Mouse (Mus musculus) mouse embryonic stem cell (cell line): ENCODE data around the gene Tmtc1.

Source experiments
- in situ Hi-C, 2 experiments: fragments of 300-500 bp; cut with MboI; formaldehyde crosslinking; loops; 1 replicate in 1 of 2; 3 replicates in 1 of 2; pipeline ENCODE4 v1.14.3; 2019 to 2020; ENCODE audit warnings: low sequenced_read_pairs in 2 of 2, low pct_unique_long_range_greater_than_20kb in 1 of 2, mixed read lengths in 1 of 2; ENCODE audit not compliant: unreplicated experiment in 1 of 2

The Tmtc1 gene

DNA sequence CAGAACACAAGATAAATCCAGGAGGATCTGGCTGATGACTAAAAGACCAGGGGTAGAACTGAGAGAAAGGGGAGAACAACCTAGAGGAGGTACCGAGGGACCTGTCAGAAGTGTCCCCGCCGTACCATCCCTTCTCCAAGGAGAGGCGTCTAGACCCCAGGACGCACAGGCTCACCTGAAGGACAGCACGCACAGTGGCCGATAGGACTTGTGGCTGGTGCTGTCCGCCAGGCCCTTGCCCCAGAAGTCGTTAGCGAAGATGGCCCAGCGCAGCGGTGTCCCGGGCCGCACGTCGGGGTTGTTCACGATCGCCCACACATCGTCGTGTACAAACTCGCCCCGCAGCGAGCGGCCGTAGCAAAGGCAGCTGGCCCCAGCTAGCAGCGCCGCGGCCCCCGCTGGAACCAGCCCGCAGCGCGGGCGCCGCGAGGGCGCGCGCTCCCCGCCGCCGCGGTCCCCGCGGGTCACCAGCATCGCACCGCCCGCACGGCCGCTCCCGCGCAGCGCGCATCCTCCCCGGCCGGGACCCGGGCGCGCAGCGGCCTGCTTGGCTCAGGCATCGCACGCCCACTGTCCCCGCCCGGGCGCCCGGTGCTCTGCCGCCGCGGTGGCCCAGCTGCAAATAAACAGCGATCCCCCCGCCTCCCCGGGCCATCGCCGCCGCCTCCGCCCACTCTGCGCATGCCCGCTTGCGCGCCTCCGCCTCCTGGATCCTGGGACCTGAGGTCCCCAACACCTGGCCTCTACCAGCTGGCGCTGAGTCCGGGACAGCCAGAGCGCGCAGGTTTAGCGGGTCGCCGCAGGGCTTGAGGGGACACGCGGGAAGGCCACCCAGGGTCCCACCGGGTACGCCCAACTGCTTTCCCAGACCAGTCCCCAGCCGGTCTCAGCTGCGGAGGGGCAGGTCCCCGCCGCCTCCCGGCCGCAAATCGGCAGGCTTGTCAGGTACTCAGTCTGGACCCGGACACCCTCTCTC, at the start of gene Tmtc1:
Gene Tmtc1, minus strand, starts transcription at position 664 of the 976 bp plus-strand sequence.
- in situ Hi-C loops, result loop anchor here in 1 of 2 experiments (25.0 kb wide), 1 partner anchor 468 kb away; no protein-coding TSS in a partner anchor

DNA sequence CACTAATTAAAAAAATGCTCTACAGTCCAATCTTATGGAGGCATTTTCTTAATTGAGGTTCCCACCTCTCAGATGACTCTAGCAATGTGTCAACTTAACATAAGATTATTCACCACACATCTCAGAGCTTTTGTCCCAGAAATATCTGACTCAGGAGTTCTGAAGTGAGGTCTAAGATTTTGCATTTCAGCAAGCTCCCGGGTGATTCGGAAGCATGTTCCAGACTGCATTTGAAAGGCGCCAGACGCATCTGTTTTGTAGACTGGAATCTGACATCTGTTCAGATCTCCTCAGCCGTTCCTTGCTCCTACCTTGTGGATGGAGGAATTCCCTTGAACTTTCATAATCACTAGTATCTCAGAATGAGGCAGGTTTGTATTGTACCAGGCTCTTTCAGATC, 47.7 kb upstream of the Tmtc1 start:
- in situ Hi-C loops, result no loop called here

- in situ Hi-C loops, result no loop called here
Measured at GRCm38 (mm10) chr6:148486756-148487155, 42.6 kb upstream of the Tmtc1 start.

DNA sequence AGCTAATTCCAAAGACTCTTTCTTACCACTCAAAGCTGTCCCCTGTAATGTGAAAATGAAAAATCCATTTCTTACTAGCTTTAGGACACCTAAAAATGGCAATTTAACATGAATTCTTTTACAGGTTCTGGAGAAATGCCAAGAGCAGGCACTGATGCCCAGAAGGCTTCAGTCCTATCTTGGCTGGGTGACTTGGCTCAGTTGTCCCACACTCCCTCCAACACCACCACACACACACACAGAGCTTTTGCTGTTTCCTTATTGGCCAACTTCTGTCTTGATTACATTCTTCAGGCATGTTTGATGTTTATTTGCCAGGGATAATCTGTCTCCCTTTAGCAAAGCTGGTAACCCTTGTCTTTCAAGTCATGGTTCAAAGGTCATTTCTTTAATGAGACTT, 37.7 kb upstream of the Tmtc1 start:
- in situ Hi-C loops, result no loop called here

DNA sequence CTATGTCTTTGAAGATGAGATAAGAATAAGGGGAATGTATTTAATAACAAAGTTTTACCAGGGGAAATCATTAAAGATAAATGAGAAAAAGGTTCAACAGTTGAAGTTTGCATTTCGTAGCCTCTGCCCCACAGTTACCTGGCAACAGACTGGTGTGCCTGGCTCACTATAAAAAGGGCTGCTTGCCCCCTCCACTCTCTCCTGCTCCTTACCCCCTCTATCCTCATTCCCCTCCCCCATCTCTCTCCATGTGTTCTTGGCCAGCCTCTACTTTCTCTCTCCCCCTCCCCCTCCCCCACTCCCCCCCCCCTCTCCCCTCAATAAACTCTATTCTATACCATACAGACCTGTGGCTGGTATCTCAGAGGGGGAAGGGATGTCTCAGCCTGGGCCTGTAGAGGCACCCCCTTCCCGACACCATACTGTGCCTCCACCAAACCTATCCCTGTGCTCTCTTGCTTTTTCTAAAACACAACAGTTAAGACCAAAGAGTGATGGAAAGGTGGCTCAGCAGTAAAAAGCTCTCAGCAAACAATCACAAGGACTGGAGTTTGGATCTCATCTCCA, 35.6 kb upstream of the Tmtc1 start:
- in situ Hi-C loops, result no loop called here

- in situ Hi-C loops, result no loop called here
Measured at GRCm38 (mm10) chr6:148478350-148478749, 34.2 kb upstream of the Tmtc1 start.

- in situ Hi-C loops, result no loop called here
Measured at GRCm38 (mm10) chr6:148472289-148472688, 28.1 kb upstream of the Tmtc1 start.

GRCm38 (mm10) chr6:148467924-148468389, 23.8 kb upstream of the Tmtc1 start:
- in situ Hi-C loops, result no loop called here

DNA sequence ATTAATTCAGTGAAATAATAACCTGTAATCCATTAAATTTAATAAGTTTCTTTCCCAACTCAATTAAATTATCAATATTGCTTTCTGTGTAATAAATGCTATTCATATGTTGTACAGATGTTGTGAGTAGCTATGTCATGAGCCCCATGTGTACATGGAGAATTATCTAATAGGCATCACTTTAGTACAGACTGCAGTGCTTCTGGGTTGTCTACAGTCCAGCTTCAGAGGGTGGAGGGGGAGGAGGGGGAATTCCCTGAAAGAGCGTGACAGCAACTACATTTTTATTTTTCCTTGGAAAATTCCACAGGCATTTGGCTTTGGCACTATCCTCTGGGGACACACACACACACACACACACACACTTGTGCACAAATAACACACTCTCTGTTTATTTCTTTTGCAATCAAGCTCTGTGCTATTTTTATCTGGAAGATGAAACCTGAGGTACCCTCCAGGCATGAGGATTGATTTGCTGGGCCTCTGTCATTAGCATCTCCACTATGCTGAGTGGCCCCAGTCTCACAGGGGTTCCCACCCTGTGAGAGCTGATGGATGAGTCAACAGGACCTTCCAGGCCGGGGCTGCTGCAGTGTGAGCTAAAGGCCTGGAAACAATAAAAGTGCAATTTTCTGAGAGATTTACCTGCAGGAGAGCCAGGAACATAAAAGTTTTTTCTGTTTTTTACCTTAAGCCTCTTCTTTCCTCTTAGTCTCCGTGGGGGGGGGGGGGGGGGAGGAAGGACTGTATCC, 23.2 kb upstream of the Tmtc1 start:
- in situ Hi-C loops, result no loop called here

- in situ Hi-C loops, result no loop called here
Measured at GRCm38 (mm10) chr6:148459636-148460035, 15.4 kb upstream of the Tmtc1 start.

GRCm38 (mm10) chr6:148455470-148455869, 11.3 kb upstream of the Tmtc1 start:
- in situ Hi-C loops, result no loop called here

DNA sequence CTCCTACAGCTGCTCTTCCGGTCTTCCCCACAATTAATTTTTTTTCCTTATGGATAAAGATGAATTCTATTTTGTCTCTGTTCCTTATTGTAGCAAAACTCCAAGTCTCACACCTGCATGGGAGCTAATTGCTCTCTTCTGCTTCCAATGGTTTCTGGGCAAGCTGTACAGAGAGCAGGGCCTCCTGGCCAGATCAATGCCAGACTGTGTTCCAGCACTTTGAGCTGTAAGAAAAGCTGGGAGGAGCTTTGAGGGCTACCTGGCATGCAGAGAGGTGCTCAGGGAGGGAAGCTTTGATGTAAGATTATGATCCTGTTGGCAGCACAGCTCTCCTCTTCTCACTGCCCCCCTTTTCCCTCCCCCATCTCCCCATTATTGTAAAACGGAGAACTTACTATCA, 10.6 kb upstream of the Tmtc1 start:
- in situ Hi-C loops, result no loop called here

GRCm38 (mm10) chr6:148448151-148448550, 4.0 kb upstream of the Tmtc1 start:
- in situ Hi-C loops, result loop anchor here in 1 of 2 experiments (25.0 kb wide), 1 partner anchor 464 kb away; no protein-coding TSS in a partner anchor

DNA sequence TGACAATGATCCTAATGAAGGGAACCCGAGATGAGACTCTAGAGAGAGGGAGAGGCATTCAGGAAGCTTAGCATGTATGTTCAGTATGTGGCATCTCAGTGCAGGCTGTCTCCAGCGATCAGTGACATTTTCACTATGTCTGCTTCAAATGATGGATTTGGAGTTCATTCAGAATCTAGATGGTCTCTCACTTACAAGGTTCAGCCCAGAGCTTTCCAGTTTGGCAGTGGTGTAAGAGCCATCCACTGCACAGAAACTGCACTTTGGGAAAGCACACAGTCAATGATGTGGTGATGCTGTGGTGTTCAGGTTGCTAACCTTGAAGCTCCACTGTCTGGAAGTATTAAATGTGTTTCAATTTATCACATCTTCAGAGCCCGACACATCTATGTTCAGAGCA, 1.9 kb upstream of the Tmtc1 start:
- in situ Hi-C loops, result loop anchor here in 1 of 2 experiments (25.0 kb wide), 1 partner anchor 466 kb away; no protein-coding TSS in a partner anchor

DNA sequence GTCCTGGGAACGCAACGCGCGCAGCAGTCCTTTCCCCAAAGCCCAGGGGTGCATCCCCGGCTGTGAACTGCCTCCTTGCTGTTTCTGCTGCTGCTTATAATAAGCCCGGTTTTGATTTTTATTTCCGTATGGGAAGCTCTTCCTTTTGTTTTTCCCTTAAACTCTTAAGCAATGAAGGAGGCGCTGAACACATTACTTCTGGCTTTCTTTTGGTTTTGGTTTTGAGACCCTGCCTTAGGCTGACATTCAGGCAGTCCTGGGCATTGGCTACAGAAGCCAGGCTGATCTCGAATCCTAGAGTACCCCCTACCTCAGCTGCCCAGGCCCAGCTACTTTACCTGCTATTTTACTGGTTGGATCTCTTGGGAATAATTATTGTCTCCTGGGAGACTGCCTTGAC, 607 bp upstream of the Tmtc1 start:
- in situ Hi-C loops, result loop anchor here in 1 of 2 experiments (25.0 kb wide), 1 partner anchor 468 kb away; no protein-coding TSS in a partner anchor

DNA sequence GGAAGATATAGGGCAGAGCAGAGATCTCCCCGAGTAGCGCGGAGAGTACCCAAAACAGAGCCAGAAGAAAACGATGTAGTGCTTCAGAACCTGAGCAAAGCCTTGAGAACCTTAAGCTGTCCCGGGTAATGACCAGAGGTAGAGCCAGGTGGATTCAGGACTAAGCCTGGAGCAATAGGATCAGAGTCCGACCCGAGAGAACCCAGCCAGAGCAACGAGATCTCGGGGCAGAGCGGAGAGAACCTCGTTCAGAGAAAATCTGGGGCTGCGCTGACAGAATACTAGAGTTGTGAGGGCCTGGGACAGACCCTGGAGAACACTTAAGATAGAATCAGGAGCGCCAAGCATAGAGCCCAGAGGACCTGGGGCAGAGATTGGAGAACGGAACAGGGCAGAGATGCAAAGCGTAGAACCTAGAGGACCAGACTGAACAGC, 881 bp downstream of the Tmtc1 start:
- in situ Hi-C loops, result loop anchor here in 1 of 2 experiments (25.0 kb wide), 1 partner anchor 469 kb away; no protein-coding TSS in a partner anchor

DNA sequence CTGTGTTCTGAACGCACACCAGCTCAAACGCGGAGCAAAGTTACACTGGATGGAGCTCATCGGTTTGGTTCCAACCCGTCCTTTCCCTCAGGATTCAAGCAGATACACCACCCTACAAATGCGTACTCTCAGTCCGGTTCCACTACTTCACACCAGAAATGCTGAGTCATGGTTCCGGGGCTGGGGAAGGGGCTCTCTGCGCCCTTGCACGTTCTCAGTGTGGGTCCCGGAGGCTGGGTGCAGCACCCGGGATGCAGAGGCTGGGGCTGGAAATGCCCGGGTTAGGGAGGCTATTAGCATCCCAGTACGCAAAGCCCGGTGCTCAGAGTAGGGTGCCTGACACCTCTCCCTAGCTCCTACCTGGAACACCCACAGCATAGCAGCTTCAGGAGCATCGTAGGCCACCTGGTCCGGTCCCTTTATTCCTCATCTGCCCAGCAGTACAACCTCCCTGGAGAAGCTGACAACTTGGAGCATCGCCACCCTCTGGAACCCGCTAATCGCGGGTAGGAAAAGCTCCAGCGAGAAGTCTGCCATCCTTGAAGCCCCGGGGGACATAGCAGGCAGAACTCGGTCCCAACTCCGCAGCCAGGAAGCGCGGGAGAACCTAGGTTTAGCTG, 1.4 kb downstream of the Tmtc1 start:
- in situ Hi-C loops, result loop anchor here in 1 of 2 experiments (25.0 kb wide), 1 partner anchor 470 kb away; no protein-coding TSS in a partner anchor

DNA sequence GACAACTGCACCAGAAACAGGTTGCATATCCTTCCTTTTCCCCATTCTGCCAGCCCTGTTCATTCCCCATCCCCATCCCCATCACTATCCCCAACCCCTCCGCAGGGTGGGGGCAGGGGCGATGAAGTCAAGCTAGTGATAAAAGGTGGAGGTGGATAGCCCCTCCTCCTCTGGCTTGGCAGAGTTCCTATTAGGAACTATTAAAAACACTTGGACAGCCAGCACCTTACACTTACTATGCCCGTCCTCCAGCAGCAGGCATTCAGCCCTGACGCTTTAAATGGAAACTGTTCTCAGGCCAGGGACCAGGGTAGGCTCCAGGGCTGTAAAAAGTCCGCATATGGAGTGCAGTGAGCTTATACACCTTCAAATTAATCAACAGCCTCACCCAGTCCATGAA, 2.3 kb downstream of the Tmtc1 start:
- in situ Hi-C loops, result loop anchor here in 1 of 2 experiments (25.0 kb wide), 1 partner anchor 470 kb away; no protein-coding TSS in a partner anchor
